Mouse (Mus musculus): ENCODE measurements around the gene Rpia. TPM values are rescaled to one million over a fixed set of nuclear protein-coding genes. Genes with fewer than 3 reads are reported as not detected.
"Not testable (repeated sequence)": the region's sequence is repeated elsewhere in the genome, so short reads cannot be mapped to it uniquely, and the experiment has no call there.

The Rpia gene
- polyA plus RNA-seq, 1 experiment from 2014 or later = 3.7 TPM

DNA sequence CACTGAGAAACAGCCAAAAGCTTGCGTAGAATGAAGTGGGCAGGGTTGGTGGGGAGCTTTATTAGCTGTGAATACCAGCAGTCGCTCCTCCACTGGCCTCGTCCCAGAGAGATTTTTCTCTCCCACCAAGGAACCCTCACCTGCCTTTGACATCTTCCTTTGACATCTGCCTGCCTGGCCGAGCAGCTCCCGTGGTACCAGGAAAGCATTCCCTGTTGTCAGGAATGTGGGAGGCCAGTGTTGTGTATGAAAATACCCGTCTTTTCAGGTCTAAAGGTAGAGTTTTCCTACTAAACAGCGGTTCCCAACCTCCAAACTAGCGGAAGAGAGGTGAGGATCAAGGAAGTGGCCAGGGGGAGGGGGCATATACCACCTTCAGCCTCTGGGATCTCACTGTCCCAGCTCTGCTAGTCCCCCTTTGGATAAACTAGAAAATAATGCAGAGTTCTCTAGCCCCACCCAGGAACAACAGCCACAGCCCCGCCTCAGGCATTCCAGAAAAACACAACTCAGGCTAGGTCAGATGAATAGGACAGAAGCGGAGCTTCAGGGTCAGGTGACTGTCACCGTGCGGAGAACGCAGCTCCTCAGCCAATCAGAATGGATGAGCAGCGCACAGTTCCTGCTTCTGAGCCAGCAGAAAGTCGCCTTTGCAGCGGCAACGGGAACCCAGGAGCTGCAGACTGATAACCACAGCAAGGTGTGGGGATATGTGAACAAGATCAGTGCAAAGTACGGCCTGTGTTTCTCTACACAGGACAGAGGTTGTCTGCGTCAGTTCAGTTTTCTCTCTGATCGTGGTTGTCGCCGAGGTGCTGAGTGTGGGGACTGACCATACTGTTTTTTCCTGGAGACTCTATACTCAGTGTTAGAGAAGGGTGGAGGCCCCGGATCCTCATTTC lies 32.3 kb upstream of the Rpia start:
- Histone ChIP-seq H3K9me3 (ENCODE audit: control insufficient read depth, low read length) (no peaks in the 10 kb centered on the region), H3K9ac (ENCODE audit: low read depth, low read length) (peak overlapping the region; percentile 28), H3K4me2 (replicated peaks; ENCODE audit: low read depth, low read length) (peak overlapping the region; percentile 48), H3K27ac (ENCODE audit: low read depth, low read length) (no peak overlapping the region), H3K4me3 (ENCODE audit: low read depth, low read length) (peak overlapping the region; percentile 29), H3K36me3 (ENCODE audit: control insufficient read depth, insufficient read depth, low read length) (no peaks in the 10 kb centered on the region), H3K27me3 (ENCODE audit: control insufficient read depth, insufficient read depth, low read length) (no peaks in the 10 kb centered on the region), H3K4me1 (replicated peaks; ENCODE audit: control insufficient read depth, insufficient read depth, low read length) (no peaks in the 10 kb centered on the region)
- DNase-seq (ENCODE audit: low spot score) = peak; percentile 61
- WGBS = 9% methylated on average over 23 of the region's 23 CpGs
- ATAC-seq (ENCODE audit: low FRiP score) = peak; percentile 95

DNA sequence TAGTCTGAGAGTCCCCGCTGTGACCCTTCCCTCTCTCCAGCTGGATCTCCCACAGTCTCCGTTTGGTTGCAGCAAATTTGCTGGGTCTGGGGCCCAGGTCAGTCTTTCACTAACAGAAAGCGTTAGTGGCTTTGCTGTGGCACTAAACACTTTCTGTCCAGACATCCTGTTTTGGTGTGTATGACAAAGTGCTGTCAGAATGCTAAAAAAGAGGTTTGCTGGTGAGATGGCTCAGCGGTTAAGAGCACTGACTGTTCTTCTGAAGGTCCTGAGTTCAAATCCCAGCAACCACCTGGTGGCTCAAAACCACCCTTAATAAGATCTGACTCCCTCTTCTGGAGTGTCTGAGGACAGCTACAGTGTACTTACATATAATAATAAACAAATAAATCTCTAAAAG lies 31.2 kb upstream of the Rpia start:
- H3K27ac ChIP-seq (ENCODE audit: low read depth, low read length); H3K4me2 ChIP-seq (replicated peaks; ENCODE audit: low read depth, low read length); H3K9me3 ChIP-seq (ENCODE audit: control insufficient read depth, low read length); H3K4me3 ChIP-seq (ENCODE audit: low read depth, low read length); H3K4me1 ChIP-seq (replicated peaks; ENCODE audit: control insufficient read depth, insufficient read depth, low read length); H3K9ac ChIP-seq (ENCODE audit: low read depth, low read length); H3K27me3 ChIP-seq (ENCODE audit: control insufficient read depth, insufficient read depth, low read length); ATAC-seq (ENCODE audit: low FRiP score); DNase-seq (ENCODE audit: low spot score); H3K36me3 ChIP-seq (ENCODE audit: control insufficient read depth, insufficient read depth, low read length): not testable (repeated sequence)
- 72% methylated on average over 4 of the region's 4 CpGs for WGBS

DNA sequence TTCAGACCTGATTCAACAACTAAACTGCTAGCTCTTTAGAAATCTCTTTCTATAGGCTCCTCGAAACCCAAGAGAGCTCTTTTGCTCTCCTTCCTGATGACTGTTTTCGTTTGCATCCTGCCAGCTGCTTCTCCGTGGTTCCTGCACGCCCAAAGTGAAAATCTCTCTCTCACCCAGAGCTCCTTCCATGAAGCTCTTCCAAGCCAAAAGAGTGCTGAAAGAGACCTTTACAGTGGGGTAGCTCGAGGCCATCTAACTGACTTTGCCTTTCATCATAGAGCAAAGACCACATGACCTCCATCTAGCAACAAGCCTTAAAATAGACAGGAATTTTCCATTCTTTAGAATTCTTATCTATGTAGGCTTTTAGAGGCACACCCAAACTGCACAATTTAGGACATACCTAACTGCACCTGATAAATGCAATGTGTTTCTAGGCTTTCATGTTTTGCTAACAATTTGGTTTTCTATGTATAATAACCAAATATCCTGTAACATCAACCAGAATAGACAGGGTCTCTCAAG lies 30.4 kb upstream of the Rpia start:
- no peak overlapping the region for H3K4me2 ChIP-seq (replicated peaks; ENCODE audit: low read depth, low read length)
- ATAC-seq (ENCODE audit: low FRiP score) (no peak), DNase-seq (ENCODE audit: low spot score) (no peak)
- H3K9me3 ChIP-seq (ENCODE audit: control insufficient read depth, low read length) = no peaks in the 10 kb centered on the region
- H3K27ac ChIP-seq (ENCODE audit: low read depth, low read length) = no peak overlapping the region
- H3K4me3 ChIP-seq (ENCODE audit: low read depth, low read length) = no peak overlapping the region
- H3K36me3 ChIP-seq (ENCODE audit: control insufficient read depth, insufficient read depth, low read length) = no peaks in the 10 kb centered on the region
- H3K27me3 ChIP-seq (ENCODE audit: control insufficient read depth, insufficient read depth, low read length) = no peaks in the 10 kb centered on the region
- no peaks in the 10 kb centered on the region for H3K4me1 ChIP-seq (replicated peaks; ENCODE audit: control insufficient read depth, insufficient read depth, low read length)
- H3K9ac ChIP-seq (ENCODE audit: low read depth, low read length) = no peak overlapping the region
- 66% methylated on average over 5 of the region's 5 CpGs for WGBS

DNA sequence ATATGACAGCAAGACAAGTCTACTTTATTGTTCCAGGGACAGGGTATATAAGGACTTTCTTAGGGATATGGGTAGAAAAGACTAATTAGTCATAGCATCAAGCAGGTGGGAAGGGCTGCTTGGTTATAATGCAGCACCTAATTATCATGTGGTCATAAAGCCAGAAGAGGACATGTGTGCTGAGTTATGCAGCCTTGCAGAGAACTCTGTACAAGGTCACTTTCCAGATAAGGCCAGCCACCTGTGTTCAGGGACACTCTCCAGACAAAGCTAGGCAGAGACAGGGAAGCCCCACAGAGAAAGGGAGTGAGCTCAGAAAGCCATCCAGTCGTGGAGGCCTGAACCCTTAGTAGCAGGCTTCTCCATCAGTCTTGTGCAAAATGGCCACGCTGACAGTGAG lies 29.5 kb upstream of the Rpia start:
- no peaks in the 10 kb centered on the region for H3K27me3 ChIP-seq (ENCODE audit: control insufficient read depth, insufficient read depth, low read length)
- H3K9ac ChIP-seq (ENCODE audit: low read depth, low read length) = no peak overlapping the region
- no peak overlapping the region for H3K4me3 ChIP-seq (ENCODE audit: low read depth, low read length)
- no peaks in the 10 kb centered on the region for H3K9me3 ChIP-seq (ENCODE audit: control insufficient read depth, low read length)
- 80% methylated on average over 2 of the region's 2 CpGs for WGBS
- H3K4me2 ChIP-seq (replicated peaks; ENCODE audit: low read depth, low read length) = no peak overlapping the region
- no peak for DNase-seq (ENCODE audit: low spot score)
- no peaks in the 10 kb centered on the region for H3K4me1 ChIP-seq (replicated peaks; ENCODE audit: control insufficient read depth, insufficient read depth, low read length)
- ATAC-seq (ENCODE audit: low FRiP score) = no peak
- H3K27ac ChIP-seq (ENCODE audit: low read depth, low read length) = no peak overlapping the region
- no peaks in the 10 kb centered on the region for H3K36me3 ChIP-seq (ENCODE audit: control insufficient read depth, insufficient read depth, low read length)

DNA sequence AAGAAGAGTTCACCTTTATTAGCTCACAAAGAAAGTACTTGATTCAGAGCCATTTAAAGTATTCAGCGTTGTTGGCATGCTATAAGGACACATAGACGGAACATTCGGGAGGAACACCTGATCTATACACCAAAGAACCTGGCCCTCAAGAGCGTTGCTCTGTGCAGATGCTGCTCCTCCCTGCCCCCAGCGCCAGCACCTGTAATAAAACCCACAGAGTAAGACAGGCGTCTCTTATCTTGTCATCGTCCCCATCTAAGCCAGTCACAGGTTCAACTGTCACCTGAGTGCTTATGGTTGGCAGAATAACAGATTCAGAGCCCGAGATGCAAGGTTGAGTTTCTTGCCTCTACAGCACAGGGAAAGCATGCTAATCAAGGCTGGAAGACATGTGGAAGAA lies 23.4 kb upstream of the Rpia start:
- H3K4me3 ChIP-seq (ENCODE audit: low read depth, low read length) = no peak overlapping the region
- DNase-seq (ENCODE audit: low spot score) (no peak), ATAC-seq (ENCODE audit: low FRiP score) (no peak)
- H3K4me2 ChIP-seq (replicated peaks; ENCODE audit: low read depth, low read length) = no peak overlapping the region
- H3K9me3 ChIP-seq (ENCODE audit: control insufficient read depth, low read length) = no peaks in the 10 kb centered on the region
- WGBS = 89% methylated on average over 8 of the region's 8 CpGs
- no peaks in the 10 kb centered on the region for H3K4me1 ChIP-seq (replicated peaks; ENCODE audit: control insufficient read depth, insufficient read depth, low read length)
- H3K27ac ChIP-seq (ENCODE audit: low read depth, low read length) = no peak overlapping the region
- H3K27me3 ChIP-seq (ENCODE audit: control insufficient read depth, insufficient read depth, low read length) = no peaks in the 10 kb centered on the region
- H3K9ac ChIP-seq (ENCODE audit: low read depth, low read length) = no peak overlapping the region
- no peaks in the 10 kb centered on the region for H3K36me3 ChIP-seq (ENCODE audit: control insufficient read depth, insufficient read depth, low read length)

DNA sequence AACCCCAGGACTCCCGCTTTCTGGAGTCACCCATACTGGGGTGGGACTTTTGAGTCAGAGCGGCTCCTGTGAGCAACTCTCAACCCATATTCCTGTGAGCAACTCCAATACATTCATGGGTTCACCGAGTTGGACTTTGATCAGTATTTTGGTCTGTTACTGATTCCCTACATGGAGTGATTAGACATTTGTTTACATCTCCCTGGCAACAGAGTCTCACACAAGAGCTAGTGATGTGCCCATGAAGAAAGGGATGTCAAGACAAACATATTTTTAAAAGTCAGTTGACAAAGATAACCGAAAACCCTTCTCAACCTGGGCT lies 22.6 kb upstream of the Rpia start:
- H3K4me3 ChIP-seq (ENCODE audit: low read depth, low read length) = no peak overlapping the region

DNA sequence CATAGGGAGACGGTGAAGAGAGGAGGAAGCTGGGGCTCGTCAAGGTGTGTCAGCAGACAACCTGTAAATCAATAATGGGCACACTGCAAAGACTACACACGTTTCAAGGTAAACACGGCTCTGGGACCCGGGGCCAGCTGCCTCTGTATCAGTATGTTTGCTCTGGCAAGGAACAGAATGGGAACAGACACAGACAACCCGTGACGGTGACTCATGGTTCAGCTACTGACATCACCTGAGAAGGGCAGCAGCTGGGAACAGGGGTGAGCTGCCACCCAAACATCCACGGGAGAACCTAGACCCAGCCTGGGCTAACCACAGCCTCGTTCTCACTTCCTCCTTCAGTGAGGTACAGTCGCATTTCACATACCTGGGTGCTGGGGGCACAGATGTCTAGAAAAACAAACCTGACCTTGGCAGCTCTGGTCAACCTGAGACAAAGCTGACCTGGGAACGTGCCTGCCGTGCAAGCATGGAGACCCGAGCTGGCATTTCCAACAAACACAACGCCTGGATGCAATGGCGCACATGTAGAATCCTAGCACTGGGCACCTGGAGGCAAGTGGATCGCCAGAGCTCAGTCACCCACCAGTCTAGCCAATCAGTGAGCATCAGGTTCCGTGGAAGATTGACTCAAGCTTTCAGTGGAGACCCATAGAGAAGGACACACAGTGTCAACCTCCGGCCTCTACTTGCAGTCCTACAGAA lies 22.0 kb upstream of the Rpia start:
- Histone ChIP-seq H3K9me3 (ENCODE audit: control insufficient read depth, low read length) (no peaks in the 10 kb centered on the region), H3K9ac (ENCODE audit: low read depth, low read length) (no peak overlapping the region), H3K4me1 (replicated peaks; ENCODE audit: control insufficient read depth, insufficient read depth, low read length) (no peaks in the 10 kb centered on the region), H3K27me3 (ENCODE audit: control insufficient read depth, insufficient read depth, low read length) (no peaks in the 10 kb centered on the region), H3K4me3 (ENCODE audit: low read depth, low read length) (no peak overlapping the region), H3K27ac (ENCODE audit: low read depth, low read length) (no peak overlapping the region), H3K4me2 (replicated peaks; ENCODE audit: low read depth, low read length) (no peak overlapping the region), H3K36me3 (ENCODE audit: control insufficient read depth, insufficient read depth, low read length) (no peaks in the 10 kb centered on the region)
- no peak for DNase-seq (ENCODE audit: low spot score)
- 86% methylated on average over 18 of the region's 18 CpGs for WGBS
- no peak for ATAC-seq (ENCODE audit: low FRiP score)

More for the DNA sequence above, 22.6 kb upstream of the Rpia start:
- Histone ChIP-seq H3K4me2 (replicated peaks; ENCODE audit: low read depth, low read length) (no peak overlapping the region), H3K27me3 (ENCODE audit: control insufficient read depth, insufficient read depth, low read length) (no peaks in the 10 kb centered on the region), H3K4me1 (replicated peaks; ENCODE audit: control insufficient read depth, insufficient read depth, low read length) (no peaks in the 10 kb centered on the region), H3K27ac (ENCODE audit: low read depth, low read length) (no peak overlapping the region), H3K9ac (ENCODE audit: low read depth, low read length) (no peak overlapping the region), H3K9me3 (ENCODE audit: control insufficient read depth, low read length) (no peaks in the 10 kb centered on the region), H3K36me3 (ENCODE audit: control insufficient read depth, insufficient read depth, low read length) (no peaks in the 10 kb centered on the region)
- no peak for DNase-seq (ENCODE audit: low spot score)
- WGBS = 85% methylated on average over 4 of the region's 4 CpGs
- no peak for ATAC-seq (ENCODE audit: low FRiP score)

DNA sequence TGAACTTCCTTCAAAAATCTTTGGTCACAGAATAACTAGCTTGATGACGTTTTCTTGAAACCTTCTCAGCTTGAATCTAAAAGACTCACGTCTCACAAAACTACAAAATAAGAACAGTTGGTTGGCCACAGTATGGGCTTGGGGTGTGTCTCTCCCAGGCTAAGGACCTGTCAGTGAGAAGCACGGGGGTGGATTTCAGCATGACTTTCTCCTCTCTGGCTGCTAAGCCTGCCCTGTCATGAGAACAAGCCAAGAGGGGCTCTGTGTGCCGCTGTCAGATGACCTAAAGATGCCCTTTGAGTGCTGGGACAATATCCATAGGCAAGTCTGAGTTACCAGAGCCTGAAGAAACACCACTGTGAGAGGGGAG lies 20.5 kb upstream of the Rpia start:
- no peak overlapping the region for H3K4me3 ChIP-seq (ENCODE audit: low read depth, low read length)
- H3K36me3 ChIP-seq (ENCODE audit: control insufficient read depth, insufficient read depth, low read length) = no peaks in the 10 kb centered on the region
- no peaks in the 10 kb centered on the region for H3K9me3 ChIP-seq (ENCODE audit: control insufficient read depth, low read length)
- H3K27me3 ChIP-seq (ENCODE audit: control insufficient read depth, insufficient read depth, low read length) = no peaks in the 10 kb centered on the region
- H3K4me1 ChIP-seq (replicated peaks; ENCODE audit: control insufficient read depth, insufficient read depth, low read length) = no peaks in the 10 kb centered on the region
- no peak overlapping the region for H3K9ac ChIP-seq (ENCODE audit: low read depth, low read length)
- H3K27ac ChIP-seq (ENCODE audit: low read depth, low read length) = no peak overlapping the region
- 43% methylated on average over 4 of the region's 4 CpGs for WGBS
- ATAC-seq (ENCODE audit: low FRiP score) (no peak), DNase-seq (ENCODE audit: low spot score) (no peak)
- H3K4me2 ChIP-seq (replicated peaks; ENCODE audit: low read depth, low read length) = no peak overlapping the region

Measured in hindbrain, embryonic 11.5 days (tissue).